Mouse (Mus musculus): ENCODE data around the gene Synrg.

DNA sequence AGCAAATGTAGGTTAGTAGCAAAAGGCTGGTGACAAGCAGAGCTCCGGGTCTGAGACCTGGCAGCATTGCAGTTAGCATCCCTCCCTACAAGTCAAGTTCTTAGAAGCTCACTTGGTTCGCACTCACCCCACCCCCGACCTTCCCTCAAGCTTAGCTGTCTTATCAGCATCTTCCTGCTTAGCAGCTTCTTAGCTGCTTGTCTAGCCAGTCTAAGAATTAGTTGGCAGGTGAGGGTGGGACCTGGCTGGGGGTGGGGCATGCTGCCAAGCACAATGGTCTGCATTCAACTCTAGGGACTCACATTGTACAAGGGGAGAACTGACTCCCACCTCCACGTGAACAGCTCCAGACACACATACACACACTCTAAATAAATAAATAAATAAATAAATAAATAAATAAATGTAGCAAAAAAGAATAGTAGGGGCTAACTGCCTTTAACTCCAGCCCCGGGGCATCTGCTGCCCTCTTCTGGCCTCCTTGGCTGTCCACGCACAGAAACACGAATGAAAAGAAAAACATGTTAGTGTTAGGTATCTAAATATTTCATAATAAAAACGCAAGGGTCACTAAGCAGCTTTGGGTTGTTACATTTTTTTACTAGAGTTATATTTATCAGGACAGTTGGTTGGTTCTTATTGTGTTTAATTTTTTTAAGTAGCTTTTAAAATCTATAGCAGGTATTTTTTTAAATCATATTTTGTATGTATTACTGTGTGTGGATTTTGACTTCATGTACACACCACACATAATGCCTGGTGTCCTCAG is 3.4 kb downstream of the Synrg start:
- TF ChIP-seq CTCF (IDR thresholded peaks at IDR 0.05; ENCODE audit: control insufficient read depth, insufficient read depth, insufficient read length) (no peak), MYOG (IDR thresholded peaks at IDR 0.05; ENCODE audit: control insufficient read depth, extremely low read depth, insufficient read length) (no peak), MAX (IDR thresholded peaks at IDR 0.05) (no peak), MYOD1 (IDR thresholded peaks at IDR 0.05; ENCODE audit: control insufficient read depth, insufficient read length, low read depth) (no peak)
